8 mouse cellular contexts compared by ENCODE assay signal in the genomic region with DNA sequence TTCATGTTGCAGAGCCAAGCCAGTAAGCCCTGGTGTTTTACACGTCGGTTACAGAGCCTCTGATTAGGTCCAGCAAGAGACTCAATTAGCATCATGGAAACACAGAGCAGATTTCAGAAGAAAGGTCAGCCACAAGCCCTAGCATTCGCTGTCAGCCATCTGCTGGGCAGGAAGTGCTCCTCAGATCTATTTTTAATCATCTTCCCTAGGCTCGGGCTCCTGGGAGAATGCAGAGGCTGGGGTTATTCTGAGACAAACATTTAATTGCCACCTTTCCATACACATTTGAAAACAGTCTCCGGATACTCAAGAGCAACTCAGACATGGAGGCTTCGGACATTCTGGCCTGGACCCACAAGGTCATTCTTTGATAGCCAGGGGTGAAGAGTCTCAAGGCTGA. TPM values are rescaled to one million over a fixed set of nuclear protein-coding genes. Genes with fewer than 3 reads are reported as not detected.
DNase-seq lines count a peak whose midpoint lies in the region; ATAC-seq and TF ChIP-seq lines count a peak whose summit lies in the region.
"Had no signal": no experiment of that assay in that cellular context is flagged by ENCODE, and none has a peak within 500 bp of the region (broad histone marks: within the 10 kb centered on the region; RNA-seq: fewer than 3 reads in every experiment).

No protein-coding gene starts in this region.

- no peak for DNase-seq in neural tube, embryonic 10.5 days (ENCODE audit: extremely low spot score, low spot score)
- DNase-seq in heart, adult 2 months: peak; percentile 43 to 66
- peak; percentile 64 for DNase-seq in kidney, postnatal 14 days
- no peak for DNase-seq in left cerebral cortex, adult 18-20 months (ENCODE audit: low spot score in 2 of 2)
- no peak for DNase-seq in adrenal gland, postnatal 25 days
- no peak for DNase-seq in left cerebral cortex, adult 9 months (ENCODE audit: low spot score in 2 of 2)

- no peaks in the 10 kb centered on the region for H3K27me3 ChIP-seq in neural tube, embryonic 15.5 days (replicated peaks)
- H3K27me3 ChIP-seq in heart, adult 2 months (ENCODE audit: control insufficient read depth, insufficient read depth, low read length): no peaks in the 10 kb centered on the region
- H3K27me3 ChIP-seq: hindbrain, embryonic 15.5 days had no signal

- intact Hi-C loops in heart, adult 2 months (cut with DNase I): loop anchor here (1.0 kb wide), 1 partner anchor 38 kb away; no protein-coding TSS in a partner anchor

- no peak for TF ChIP-seq POLR2A in heart, adult 2 months (IDR thresholded peaks at IDR 0.05; ENCODE audit: insufficient read depth, low read depth, low read length)

- H3K79me2 ChIP-seq in heart, adult 2 months (replicated peaks; ENCODE audit: control insufficient read depth, insufficient read depth, low read length): no peaks in the 10 kb centered on the region

- H3K4me3 ChIP-seq in neural tube, embryonic 15.5 days (replicated peaks): no peak overlapping the region
- H3K4me3 ChIP-seq in heart, adult 2 months: no peak overlapping the region
- H3K4me3 ChIP-seq: hindbrain, embryonic 15.5 days had no signal

- TF ChIP-seq CTCF in heart, adult 2 months (IDR thresholded peaks at IDR 0.05): peak; percentile 19; the same call in 1 of the 2 replicates

- H3K27ac ChIP-seq in neural tube, embryonic 15.5 days (replicated peaks): peak overlapping the region; percentile 61; the same call in 1 of the 2 replicates
- peak overlapping the region; percentile 87 for H3K27ac ChIP-seq in heart, adult 2 months

- 71% methylated on average over 6 of the region's 6 CpGs for WGBS in neural tube, embryonic 15.5 days
- WGBS in heart, adult 2 months: under 1% methylated on average over 6 of the region's 6 CpGs

- ATAC-seq in neural tube, embryonic 15.5 days (ENCODE audit: low FRiP score): no peak

- H3K9ac ChIP-seq in neural tube, embryonic 15.5 days (replicated peaks): no peak overlapping the region
- peak overlapping the region; percentile 17; the same call in 1 of the 2 replicates for H3K9ac ChIP-seq in heart, adult 2 months (ENCODE audit: low read depth, low read length)
- H3K9ac ChIP-seq: hindbrain, embryonic 15.5 days had no signal

- no peaks in the 10 kb centered on the region for H3K9me3 ChIP-seq in neural tube, embryonic 15.5 days (replicated peaks)
- H3K9me3 ChIP-seq: hindbrain, embryonic 15.5 days had no signal

- peak; percentile 63; the same call in 1 of the 2 replicates for TF ChIP-seq EP300 in heart, adult 2 months (IDR thresholded peaks at IDR 0.05; ENCODE audit: insufficient read depth, low read depth, low read length)

- H3K4me2 ChIP-seq in neural tube, embryonic 15.5 days: no peak overlapping the region
- H3K4me2 ChIP-seq: hindbrain, embryonic 15.5 days had no signal

- no peaks in the 10 kb centered on the region for H3K36me3 ChIP-seq in neural tube, embryonic 15.5 days
- peaks cover 64% of the 10 kb centered on the region for H3K36me3 ChIP-seq in heart, adult 2 months (ENCODE audit: control insufficient read depth, insufficient read depth, low read length)
- H3K36me3 ChIP-seq: hindbrain, embryonic 15.5 days had no signal

- H3K4me1 ChIP-seq in neural tube, embryonic 15.5 days: peaks cover 49% of the 10 kb centered on the region
- peaks cover 64% of the 10 kb centered on the region for H3K4me1 ChIP-seq in heart, adult 2 months (ENCODE audit: control insufficient read depth, insufficient read depth, low read length)

RNA-seq across cellular contexts. Expression of a gene that starts 35.3 kb away (rescaled TPM):
- polyA plus RNA-seq in neural tube, embryonic 15.5 days (2015; fragmentation: Nextera tagmentation; extraction: Ambion mirVana): 3.4 and 4.1 TPM in 2 replicates
- total RNA-seq in heart, adult 2 months (2021): 10 to 100 TPM; 11.6 to 26.3 TPM
- 7.9 and 12.2 TPM in 2 replicates for polyA plus RNA-seq in heart, adult 2 months (2012; rRNA removed)
- total RNA-seq in left cerebral cortex, adult 18-20 months (2021): 10 to 100 TPM; 46.1 to 46.4 TPM
- 38.3 and 38.6 TPM in 2 replicates for total RNA-seq in adrenal gland, postnatal 25 days (2021)

Comparison
In these comparisons a context has a peak if more than half of its experiments do, and no peak if none do; other contexts are left out.
1. DNase-seq: peak in heart, adult 2 months (2 of 2) and kidney, postnatal 14 days (single experiment); none in neural tube, embryonic 10.5 days (single experiment), left cerebral cortex, adult 18-20 months (0 of 2), adrenal gland, postnatal 25 days (single experiment) and left cerebral cortex, adult 9 months (0 of 2).